Mouse (Mus musculus) E14TG2a.4 (cell line): ENCODE data around the gene Vac14.

Experiments used
- CTCF ChIP-seq: conservative IDR thresholded peaks from 2 replicates; pipeline ENCODE4 v1.5.1; 2014; ENCODE audit warnings: low read length
- POU5F1 ChIP-seq: IDR thresholded peaks from 2 replicates; pipeline ENCODE4 v1.6.1; 2014; ENCODE audit warnings: low read length, borderline replicate concordance

- no peak for TF ChIP-seq CTCF
- no peak for TF ChIP-seq POU5F1
These were observed at the start of gene Vac14 for GRCm38 (mm10) chr8:110618391-110619207.
